Mouse (Mus musculus) midbrain, embryonic 16.5 days (tissue): ENCODE measurements at regions not wholly inside any gene's neighbourhood (a gene's known extent, or its start where the extent isn't known, plus 50 kb on each side); places are given as distances from the start of the nearest gene placed in this dataset.
A peak's percentile ranks its signal among the peaks of the same experiment; 100 is the strongest.

Experiments used
- ATAC-seq: fragments of 200-750 bp; cut with Nextera tagmentation; 2 replicates; pipeline ENCODE4 v1.8.0; 2017; ENCODE audit warnings: moderate TSS enrichment
- H3K27ac ChIP-seq: fragments of 300-500 bp; sonication (generic); 2 replicates; pipeline ENCODE4 v1.5.1; 2014; ENCODE audit warnings: mild to moderate bottlenecking, low read length, mixed read lengths
- H3K27me3 ChIP-seq: fragments of 300-500 bp; sonication (generic); 2 replicates; pipeline ENCODE4 v1.6.1; 2014; ENCODE audit warnings: low read depth, low read length, mixed read lengths; ENCODE audit not compliant: control insufficient read depth, insufficient read depth
- H3K36me3 ChIP-seq: fragments of 300-500 bp; sonication (generic); 2 replicates; pipeline ENCODE4 v1.6.1; 2014; ENCODE audit warnings: mild to moderate bottlenecking, low read length, moderate library complexity, mixed read lengths; ENCODE audit not compliant: control insufficient read depth, insufficient read depth
- H3K4me1 ChIP-seq: fragments of 300-500 bp; sonication (generic); 2 replicates; pipeline ENCODE4 v1.6.1; 2014; ENCODE audit warnings: mild to moderate bottlenecking, low read length, mixed read lengths; ENCODE audit not compliant: control insufficient read depth, insufficient read depth
- H3K4me2 ChIP-seq: fragments of 300-500 bp; sonication (generic); 2 replicates; pipeline ENCODE4 v1.6.1; 2014; ENCODE audit warnings: mild to moderate bottlenecking, low read length, mixed read lengths
- H3K4me3 ChIP-seq: fragments of 300-500 bp; sonication (generic); 2 replicates; pipeline ENCODE4 v1.5.1; 2014; ENCODE audit warnings: low read depth, mild to moderate bottlenecking, low read length, moderate library complexity, mixed read lengths
- H3K9ac ChIP-seq: fragments of 300-500 bp; sonication (generic); 2 replicates; pipeline ENCODE4 v1.6.1; 2014; ENCODE audit warnings: low read depth, low read length, mixed read lengths
- H3K9me3 ChIP-seq: fragments of 300-500 bp; sonication (generic); replicated peaks from 2 replicates; pipeline ENCODE4 v1.6.1; 2014; ENCODE audit warnings: mild to moderate bottlenecking, low read length, mixed read lengths; ENCODE audit not compliant: control insufficient read depth, poor library complexity, severe bottlenecking
- WGBS: fragments of 180-500 bp; shearing (Covaris S2); extraction: QIAGEN DNeasy Blood & Tissue Kit; methylation state at CpG from one replicate; pipeline ENCODE4 v1.1.7; 2014; 5-methylcytosine and 5-hydroxymethylcytosine counted together

DNA sequence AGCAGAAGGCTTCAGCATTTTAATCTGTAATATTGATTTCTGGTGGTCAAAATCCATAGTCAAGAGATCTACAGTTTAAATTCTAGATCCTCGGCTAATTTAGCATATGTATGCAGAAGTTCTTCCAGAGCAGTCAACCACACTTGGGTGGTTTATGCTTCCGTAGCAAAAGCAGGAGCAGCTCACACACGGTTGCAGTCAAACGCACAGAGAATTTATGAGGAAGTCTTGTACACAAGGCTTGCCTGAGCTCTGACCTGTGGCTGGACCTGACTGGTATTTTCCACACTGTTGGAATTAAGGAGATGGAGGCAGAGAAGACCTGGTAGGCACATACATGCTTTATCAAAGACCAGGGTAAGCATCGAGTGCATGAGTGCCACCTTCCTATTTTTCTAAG is 86.8 kb downstream of the Avpr1a start:
- no peaks in the 10 kb centered on the region for H3K36me3 ChIP-seq
- no peak overlapping the region for H3K4me2 ChIP-seq
- H3K27me3 ChIP-seq, result no peaks in the 10 kb centered on the region
- no peaks in the 10 kb centered on the region for H3K9me3 ChIP-seq
- H3K27ac ChIP-seq, result no peak overlapping the region
- H3K9ac ChIP-seq, result no peak overlapping the region
- 83% methylated on average over 5 of the region's 5 CpGs for WGBS
- H3K4me3 ChIP-seq, result no peak overlapping the region
- H3K4me1 ChIP-seq, result no peaks in the 10 kb centered on the region
- ATAC-seq, result no peak

- Histone ChIP-seq H3K9me3 (no peaks in the 10 kb centered on the region), H3K4me1 (no peaks in the 10 kb centered on the region), H3K4me2 (no peak overlapping the region), H3K9ac (no peak overlapping the region), H3K27ac (no peak overlapping the region), H3K36me3 (no peaks in the 10 kb centered on the region), H3K27me3 (no peaks in the 10 kb centered on the region), H3K4me3 (no peak overlapping the region)
- ATAC-seq, result no peak
- WGBS, result 71% methylated on average over 7 of the region's 7 CpGs
These were observed 91.4 kb downstream of the Avpr1a start for GRCm38 (mm10) chr10:122539655-122540054.

DNA sequence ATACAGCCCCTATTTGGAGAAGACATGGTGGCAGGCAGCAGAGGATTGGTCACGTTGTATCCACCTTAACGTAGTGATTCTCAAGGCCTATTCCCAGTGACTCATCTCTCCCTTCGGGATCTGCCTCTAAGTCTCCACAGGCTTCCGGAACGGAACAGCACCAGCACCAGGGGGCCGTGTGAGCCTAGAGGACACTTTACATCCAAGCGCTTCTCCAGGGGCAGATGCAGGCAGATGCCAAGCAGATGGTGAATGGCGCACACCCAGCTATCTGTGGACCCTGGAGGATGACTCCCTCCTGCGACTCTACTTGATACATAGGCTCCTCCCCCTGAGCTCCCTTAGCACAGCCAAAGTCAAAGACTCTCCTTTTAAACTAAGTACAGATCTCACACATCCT is 94.3 kb downstream of the Avpr1a start:
- no peak overlapping the region for H3K27ac ChIP-seq
- H3K4me1 ChIP-seq, result no peaks in the 10 kb centered on the region
- no peaks in the 10 kb centered on the region for H3K9me3 ChIP-seq
- H3K4me2 ChIP-seq, result no peak overlapping the region
- H3K9ac ChIP-seq, result no peak overlapping the region
- ATAC-seq, result no peak
- no peak overlapping the region for H3K4me3 ChIP-seq
- WGBS, result 72% methylated on average over 9 of the region's 9 CpGs
- H3K27me3 ChIP-seq, result no peaks in the 10 kb centered on the region
- no peaks in the 10 kb centered on the region for H3K36me3 ChIP-seq

GRCm38 (mm10) chr10:122544096-122544720 is 95.9 kb downstream of the Avpr1a start:
- H3K27ac ChIP-seq, result no peak overlapping the region
- no peaks in the 10 kb centered on the region for H3K4me1 ChIP-seq
- no peaks in the 10 kb centered on the region for H3K9me3 ChIP-seq
- no peak overlapping the region for H3K9ac ChIP-seq
- WGBS, result 26% methylated on average over 16 of the region's 16 CpGs
- peak overlapping the region; percentile 39 for H3K4me2 ChIP-seq
- no peaks in the 10 kb centered on the region for H3K27me3 ChIP-seq
- H3K36me3 ChIP-seq, result no peaks in the 10 kb centered on the region
- ATAC-seq, result 0 out of 2 replicates have a peak, but pooled peaks have one; percentile 54
- H3K4me3 ChIP-seq, result peak overlapping the region; percentile 18

- WGBS, result 71% methylated on average over 6 of the region's 6 CpGs
- no peak overlapping the region for H3K9ac ChIP-seq
- no peaks in the 10 kb centered on the region for H3K27me3 ChIP-seq
- no peaks in the 10 kb centered on the region for H3K9me3 ChIP-seq
- ATAC-seq, result no peak
- no peaks in the 10 kb centered on the region for H3K4me1 ChIP-seq
- H3K36me3 ChIP-seq, result no peaks in the 10 kb centered on the region
- no peak overlapping the region for H3K4me3 ChIP-seq
- no peak overlapping the region for H3K4me2 ChIP-seq
- no peak overlapping the region for H3K27ac ChIP-seq
These were observed 96.7 kb downstream of the Avpr1a start for GRCm38 (mm10) chr10:122545029-122545428.

DNA sequence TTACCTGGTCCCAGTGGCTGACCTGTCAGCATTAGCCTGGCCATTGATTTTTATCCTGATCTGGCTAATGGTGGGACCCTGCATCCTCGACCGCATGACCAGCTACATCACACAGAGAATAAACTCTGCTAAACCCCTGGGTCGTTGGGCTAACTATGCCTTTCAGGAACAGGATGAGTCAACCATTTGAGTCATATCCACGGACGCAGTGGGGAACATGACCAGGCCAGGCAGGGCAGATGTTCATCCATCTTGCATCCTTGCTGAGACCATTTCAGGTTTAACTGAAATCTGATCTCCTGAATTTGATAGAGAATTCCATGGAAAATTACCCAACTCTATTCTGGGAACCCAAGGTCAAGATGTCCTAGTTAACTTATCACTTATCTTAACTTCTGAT is 103.3 kb downstream of the Avpr1a start:
- WGBS, result 88% methylated on average over 5 of the region's 5 CpGs
- no peak for ATAC-seq
- no peaks in the 10 kb centered on the region for H3K9me3 ChIP-seq
- no peaks in the 10 kb centered on the region for H3K4me1 ChIP-seq
- H3K4me3 ChIP-seq, result no peak overlapping the region
- H3K4me2 ChIP-seq, result no peak overlapping the region
- H3K27ac ChIP-seq, result no peak overlapping the region
- H3K9ac ChIP-seq, result no peak overlapping the region
- H3K27me3 ChIP-seq, result no peaks in the 10 kb centered on the region
- no peaks in the 10 kb centered on the region for H3K36me3 ChIP-seq

DNA sequence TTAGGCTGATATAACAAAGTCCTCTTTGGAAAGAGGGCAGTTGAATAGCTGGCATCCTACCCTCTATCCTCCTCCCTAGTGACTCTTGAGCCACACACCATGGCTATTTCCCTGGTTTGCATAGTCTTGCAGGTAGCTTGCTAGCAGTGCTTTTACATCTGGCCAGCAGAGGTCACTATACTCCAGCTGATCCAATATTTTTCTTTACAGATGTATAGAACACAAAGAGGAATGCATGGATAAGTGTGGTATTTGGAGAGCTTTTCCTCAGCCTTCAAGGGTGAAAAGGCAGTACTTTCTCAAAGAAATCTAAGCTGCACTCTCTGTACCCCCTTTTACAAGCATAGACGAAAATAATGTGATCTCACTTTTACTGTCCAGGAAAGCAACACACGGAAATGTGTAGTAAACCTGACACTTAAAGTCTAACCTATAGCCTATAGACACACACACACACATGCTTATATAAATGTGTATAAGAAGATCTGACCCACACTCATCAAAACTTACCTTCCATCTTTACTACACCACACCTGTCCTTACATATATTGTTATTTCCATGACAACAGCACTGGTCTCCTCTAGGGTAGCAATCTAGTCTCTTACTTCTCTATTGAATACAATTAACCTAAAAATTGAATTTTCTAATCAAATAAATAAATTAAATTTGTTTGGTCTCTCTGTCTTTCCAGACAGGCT is 105.0 kb downstream of the Avpr1a start:
- WGBS, result 54% methylated on average over 2 of the region's 2 CpGs
- Histone ChIP-seq H3K27ac (no peak overlapping the region), H3K9me3 (no peaks in the 10 kb centered on the region), H3K36me3 (no peaks in the 10 kb centered on the region), H3K4me3 (no peak overlapping the region), H3K9ac (no peak overlapping the region), H3K27me3 (no peaks in the 10 kb centered on the region), H3K4me1 (no peaks in the 10 kb centered on the region), H3K4me2 (no peak overlapping the region)
- peak; percentile 72 for ATAC-seq

DNA sequence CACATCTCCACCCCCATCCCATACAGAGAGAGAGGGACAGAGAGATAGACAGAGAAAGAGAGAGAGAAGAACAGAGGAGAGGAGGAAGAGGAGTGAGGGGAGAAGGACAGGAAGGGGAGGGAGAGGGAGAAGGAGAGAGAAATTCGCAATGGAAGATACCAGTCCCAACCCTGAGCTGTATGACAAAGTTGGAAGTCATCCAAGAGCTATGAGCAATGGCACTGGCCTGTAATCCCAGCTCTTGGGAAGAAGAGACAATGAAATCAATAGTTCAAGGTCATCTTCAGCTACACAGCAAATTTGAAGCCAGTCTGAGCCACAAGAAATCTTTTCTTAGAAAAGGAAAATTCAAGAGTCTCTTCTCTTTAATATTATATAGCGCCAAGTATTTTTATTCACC is 105.6 kb downstream of the Avpr1a start:
- Histone ChIP-seq H3K4me1 (no peaks in the 10 kb centered on the region), H3K36me3 (no peaks in the 10 kb centered on the region), H3K4me2 (no peak overlapping the region), H3K27me3 (no peaks in the 10 kb centered on the region), H3K9ac (no peak overlapping the region), H3K4me3 (no peak overlapping the region), H3K9me3 (no peaks in the 10 kb centered on the region), H3K27ac (no peak overlapping the region)
- WGBS, result 68% methylated on average over 2 of the region's 2 CpGs
- ATAC-seq, result 0 out of 2 replicates have a peak, but pooled peaks have one; percentile 8

DNA sequence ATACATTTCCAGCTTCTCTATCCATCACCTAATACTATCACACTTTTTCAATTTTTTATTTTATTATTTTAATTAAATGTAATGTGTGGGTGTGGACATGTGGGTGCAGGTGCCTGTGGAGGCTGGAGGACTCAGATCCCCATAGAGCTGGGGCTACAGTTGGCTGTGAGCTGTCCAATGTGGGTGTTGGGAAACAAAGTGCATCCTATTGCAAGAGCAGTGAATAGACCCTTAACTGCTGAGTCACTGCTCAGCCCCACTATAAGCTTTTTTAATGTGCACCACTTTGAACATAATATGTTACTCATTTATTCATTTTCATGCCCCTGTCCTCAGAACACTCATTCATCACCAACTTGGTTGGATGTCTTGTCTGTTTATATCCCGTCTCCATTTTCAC is 110.4 kb downstream of the Avpr1a start:
- Histone ChIP-seq H3K27me3 (no peaks in the 10 kb centered on the region), H3K9ac (no peak overlapping the region), H3K4me1 (no peaks in the 10 kb centered on the region), H3K9me3 (no peaks in the 10 kb centered on the region), H3K4me3 (no peak overlapping the region), H3K27ac (no peak overlapping the region), H3K4me2 (no peak overlapping the region), H3K36me3 (no peaks in the 10 kb centered on the region)
- WGBS, result 100% methylated on average over 1 of the region's 1 CpGs
- ATAC-seq, result no peak
